Mouse (Mus musculus) cerebral cortex, adult 2 months (tissue): ENCODE measurements around the gene Pip5k1b.

Experiments
- WGBS: fragments of 180-500 bp; shearing (Covaris S2); methylation state at CpG from one replicate; pipeline ENCODE4 v1.1.7; 2018; 5-methylcytosine and 5-hydroxymethylcytosine counted together

The Pip5k1b gene

GRCm38 (mm10) chr19:24517057-24517456 lies 38.6 kb downstream of the Pip5k1b start:
- 91% methylated on average over 7 of the region's 7 CpGs for WGBS

GRCm38 (mm10) chr19:24515941-24516340 lies 39.7 kb downstream of the Pip5k1b start:
- WGBS, result 91% methylated on average over 3 of the region's 3 CpGs

- 87% methylated on average over 15 of the region's 15 CpGs for WGBS
Observed at GRCm38 (mm10) chr19:24514661-24515642, 40.7 kb downstream of the Pip5k1b start.

GRCm38 (mm10) chr19:24513105-24513843 lies 42.4 kb downstream of the Pip5k1b start:
- 82% methylated on average over 20 of the region's 20 CpGs for WGBS

- 60% methylated on average over 7 of the region's 7 CpGs for WGBS
Observed at GRCm38 (mm10) chr19:24511939-24512338, 43.7 kb downstream of the Pip5k1b start.

GRCm38 (mm10) chr19:24509391-24509790 lies 46.3 kb downstream of the Pip5k1b start:
- 79% methylated on average over 6 of the region's 6 CpGs for WGBS

- WGBS, result 68% methylated on average over 13 of the region's 13 CpGs
Observed at GRCm38 (mm10) chr19:24508087-24508767, 47.4 kb downstream of the Pip5k1b start.

GRCm38 (mm10) chr19:24502736-24503421 lies 52.8 kb downstream of the Pip5k1b start:
- WGBS, result 54% methylated on average over 10 of the region's 10 CpGs

GRCm38 (mm10) chr19:24500431-24500830 lies 55.2 kb downstream of the Pip5k1b start:
- 79% methylated on average over 5 of the region's 5 CpGs for WGBS

GRCm38 (mm10) chr19:24499291-24499690 lies 56.4 kb downstream of the Pip5k1b start:
- WGBS, result 72% methylated on average over 3 of the region's 3 CpGs

- WGBS, result 86% methylated on average over 4 of the region's 4 CpGs
Observed at GRCm38 (mm10) chr19:24493887-24494286, 61.8 kb downstream of the Pip5k1b start.

GRCm38 (mm10) chr19:24491824-24492223 lies 63.8 kb downstream of the Pip5k1b start:
- WGBS, result 59% methylated on average over 3 of the region's 3 CpGs

- WGBS, result 80% methylated on average over 5 of the region's 5 CpGs
Observed at GRCm38 (mm10) chr19:24490275-24490674, 65.4 kb downstream of the Pip5k1b start.

GRCm38 (mm10) chr19:24486433-24487296 lies 69.0 kb downstream of the Pip5k1b start:
- WGBS, result 84% methylated on average over 8 of the region's 8 CpGs

GRCm38 (mm10) chr19:24484612-24485194 lies 71.0 kb downstream of the Pip5k1b start:
- WGBS, result 57% methylated on average over 4 of the region's 4 CpGs

GRCm38 (mm10) chr19:24480916-24481315 lies 74.8 kb downstream of the Pip5k1b start:
- WGBS, result 61% methylated on average over 2 of the region's 2 CpGs

- WGBS, result under 1% methylated on average over 92 of the region's 92 CpGs
Observed at GRCm38 (mm10) chr19:24476929-24477882, 78.5 kb downstream of the Pip5k1b start, which contains the start of gene Fam122a. Gene Fam122a, minus strand, starts transcription at chr19:24477356.

GRCm38 (mm10) chr19:24476461-24476860 lies 79.2 kb downstream of the Pip5k1b start:
- WGBS, result 1% methylated on average over 11 of the region's 11 CpGs

- WGBS, result 62% methylated on average over 6 of the region's 6 CpGs
Observed at GRCm38 (mm10) chr19:24475281-24475680, 80.4 kb downstream of the Pip5k1b start.
